Mouse (Mus musculus) erythroblast, embryonic 14.5 days (primary cell): ENCODE results near the gene Nmur1.

Source experiments
- GATA1 ChIP-seq: IDR thresholded peaks from 2 replicates; pipeline ENCODE4 v1.6.1; 2012; ENCODE audit warnings: low read length, inconsistent platforms, mixed read lengths
- TAL1 ChIP-seq: IDR thresholded peaks from 3 replicates; pipeline ENCODE4 v1.6.1; 2012; ENCODE audit warnings: low read length, inconsistent platforms, mixed read lengths

GRCm38 (mm10) chr1:86363671-86364070 lies 62.4 kb downstream of the Nmur1 start:
- no peak for TF ChIP-seq TAL1
- no peak for TF ChIP-seq GATA1
